Mouse (Mus musculus): ENCODE measurements around the gene Tas2r123. TPM values are rescaled to one million over a fixed set of nuclear protein-coding genes. Genes with fewer than 3 reads are reported as not detected.

The Tas2r123 gene
- not detected in 2 replicates for total RNA-seq (2014; rRNA removed; ENCODE audit: low replicate concordance)
- not detected in 2 replicates for polyA plus RNA-seq (2015; fragmentation: Nextera tagmentation; extraction: Ambion mirVana)

- 59% methylated on average over 1 of the region's 1 CpGs for WGBS
- no peak for ATAC-seq (ENCODE audit: insufficient read depth, low read depth)
- TF ChIP-seq CTCF (IDR thresholded peaks at IDR 0.05; ENCODE audit: low read depth), result no peak
- no peak for TF ChIP-seq EP300 (IDR thresholded peaks at IDR 0.05; ENCODE audit: low read depth)
Observed at GRCm38 (mm10) chr6:132846842-132847241, at the start of gene Tas2r123. Tas2r123 (plus strand) TSS chr6:132847142.

GRCm38 (mm10) chr6:132802518-132802917 lies 44.4 kb upstream of the Tas2r123 start, which contains the start of gene Tas2r117:
Tas2r117 (plus strand) TSS chr6:132802818.
- no peaks in the 10 kb centered on the region for H3K36me3 ChIP-seq (replicated peaks; ENCODE audit: control insufficient read depth, insufficient read depth, low read length)
- DNase-seq (ENCODE audit: low spot score), result no peak
- no peaks in the 10 kb centered on the region for H3K9me3 ChIP-seq (replicated peaks; ENCODE audit: control insufficient read depth, low read length)
- no peak for TF ChIP-seq EP300 (IDR thresholded peaks at IDR 0.05; ENCODE audit: low read depth)
- no peak for TF ChIP-seq CTCF (IDR thresholded peaks at IDR 0.05; ENCODE audit: low read depth)
- no peak within 1 kb of the TSS for H3K9ac ChIP-seq (replicated peaks; ENCODE audit: low read depth, low read length)
- no peak within 1 kb of the TSS for H3K4me2 ChIP-seq (ENCODE audit: low read depth, low read length)
- 58% methylated on average over 1 of the region's 1 CpGs for WGBS
- ATAC-seq (ENCODE audit: insufficient read depth, low read depth), result no peak
- no peak within 1 kb of the TSS for H3K4me3 ChIP-seq (ENCODE audit: low read depth, low read length)
- H3K27ac ChIP-seq (ENCODE audit: low read depth), result no peak within 1 kb of the TSS
- no peaks in the 10 kb centered on the region for H3K4me1 ChIP-seq (ENCODE audit: control insufficient read depth, insufficient read depth)
- H3K27me3 ChIP-seq (ENCODE audit: control insufficient read depth, insufficient read depth, low read length), result no peaks in the 10 kb centered on the region

More at GRCm38 (mm10) chr6:132846842-132847241, at the start of gene Tas2r123:
- Histone ChIP-seq H3K27me3 (ENCODE audit: control insufficient read depth, insufficient read depth, low read length) (no peaks in the 10 kb centered on the region), H3K36me3 (replicated peaks; ENCODE audit: control insufficient read depth, insufficient read depth, low read length) (no peaks in the 10 kb centered on the region), H3K4me1 (ENCODE audit: control insufficient read depth, insufficient read depth) (no peaks in the 10 kb centered on the region), H3K9me3 (replicated peaks; ENCODE audit: control insufficient read depth, low read length) (no peaks in the 10 kb centered on the region), H3K9ac (replicated peaks; ENCODE audit: low read depth, low read length) (no peak within 1 kb of the TSS), H3K4me3 (ENCODE audit: low read depth, low read length) (no peak within 1 kb of the TSS), H3K4me2 (ENCODE audit: low read depth, low read length) (no peak within 1 kb of the TSS), H3K27ac (ENCODE audit: low read depth) (no peak within 1 kb of the TSS)
- no peak for DNase-seq (ENCODE audit: low spot score)

GRCm38 (mm10) chr6:132855138-132855537 lies 8.2 kb downstream of the Tas2r123 start, which contains the start of gene Tas2r116:
Tas2r116 (plus strand) TSS chr6:132855438.
- no peak for ATAC-seq (ENCODE audit: insufficient read depth, low read depth)
- 59% methylated on average over 1 of the region's 1 CpGs for WGBS
- Histone ChIP-seq H3K9ac (replicated peaks; ENCODE audit: low read depth, low read length) (no peak within 1 kb of the TSS), H3K4me1 (ENCODE audit: control insufficient read depth, insufficient read depth) (no peaks in the 10 kb centered on the region), H3K27ac (ENCODE audit: low read depth) (no peak within 1 kb of the TSS), H3K4me3 (ENCODE audit: low read depth, low read length) (no peak within 1 kb of the TSS), H3K36me3 (replicated peaks; ENCODE audit: control insufficient read depth, insufficient read depth, low read length) (no peaks in the 10 kb centered on the region), H3K9me3 (replicated peaks; ENCODE audit: control insufficient read depth, low read length) (no peaks in the 10 kb centered on the region), H3K27me3 (ENCODE audit: control insufficient read depth, insufficient read depth, low read length) (no peaks in the 10 kb centered on the region), H3K4me2 (ENCODE audit: low read depth, low read length) (no peak within 1 kb of the TSS)
- DNase-seq (ENCODE audit: low spot score), result no peak
- TF ChIP-seq EP300 (IDR thresholded peaks at IDR 0.05; ENCODE audit: low read depth), result no peak
- TF ChIP-seq CTCF (IDR thresholded peaks at IDR 0.05; ENCODE audit: low read depth), result no peak

- no peak within 1 kb of the TSS for H3K4me3 ChIP-seq (ENCODE audit: low read depth, low read length)
- no peak for ATAC-seq (ENCODE audit: insufficient read depth, low read depth)
Observed at GRCm38 (mm10) chr6:132867708-132868107, 20.8 kb downstream of the Tas2r123 start, which contains the start of gene Tas2r110. Tas2r110 (plus strand) TSS chr6:132868008.

GRCm38 (mm10) chr6:132892711-132893110 lies 45.8 kb downstream of the Tas2r123 start, which contains the start of gene Tas2r113:
Tas2r113 (plus strand) TSS chr6:132893011.
- no peak for ATAC-seq (ENCODE audit: insufficient read depth, low read depth)
- 58% methylated on average over 1 of the region's 1 CpGs for WGBS

More at GRCm38 (mm10) chr6:132867708-132868107, 20.8 kb downstream of the Tas2r123 start, which contains the start of gene Tas2r110:
- no peak within 1 kb of the TSS for H3K9ac ChIP-seq (replicated peaks; ENCODE audit: low read depth, low read length)
- H3K4me2 ChIP-seq (ENCODE audit: low read depth, low read length), result no peak within 1 kb of the TSS
- H3K36me3 ChIP-seq (replicated peaks; ENCODE audit: control insufficient read depth, insufficient read depth, low read length), result no peaks in the 10 kb centered on the region
- no peaks in the 10 kb centered on the region for H3K4me1 ChIP-seq (ENCODE audit: control insufficient read depth, insufficient read depth)
- TF ChIP-seq CTCF (IDR thresholded peaks at IDR 0.05; ENCODE audit: low read depth) (no peak), EP300 (IDR thresholded peaks at IDR 0.05; ENCODE audit: low read depth) (no peak)
- DNase-seq (ENCODE audit: low spot score), result no peak
- no peaks in the 10 kb centered on the region for H3K9me3 ChIP-seq (replicated peaks; ENCODE audit: control insufficient read depth, low read length)
- H3K27me3 ChIP-seq (ENCODE audit: control insufficient read depth, insufficient read depth, low read length), result no peaks in the 10 kb centered on the region
- no peak within 1 kb of the TSS for H3K27ac ChIP-seq (ENCODE audit: low read depth)

More at GRCm38 (mm10) chr6:132892711-132893110, 45.8 kb downstream of the Tas2r123 start, which contains the start of gene Tas2r113:
- Histone ChIP-seq H3K4me1 (ENCODE audit: control insufficient read depth, insufficient read depth) (no peaks in the 10 kb centered on the region), H3K4me3 (ENCODE audit: low read depth, low read length) (no peak within 1 kb of the TSS), H3K4me2 (ENCODE audit: low read depth, low read length) (no peak within 1 kb of the TSS), H3K27me3 (ENCODE audit: control insufficient read depth, insufficient read depth, low read length) (no peaks in the 10 kb centered on the region), H3K36me3 (replicated peaks; ENCODE audit: control insufficient read depth, insufficient read depth, low read length) (no peaks in the 10 kb centered on the region), H3K9me3 (replicated peaks; ENCODE audit: control insufficient read depth, low read length) (no peaks in the 10 kb centered on the region), H3K27ac (ENCODE audit: low read depth) (no peak within 1 kb of the TSS), H3K9ac (replicated peaks; ENCODE audit: low read depth, low read length) (no peak within 1 kb of the TSS)
- DNase-seq (ENCODE audit: low spot score), result no peak
- TF ChIP-seq CTCF (IDR thresholded peaks at IDR 0.05; ENCODE audit: low read depth) (no peak), EP300 (IDR thresholded peaks at IDR 0.05; ENCODE audit: low read depth) (no peak)

Other genes with a start within 250 kb of the Tas2r123 start
- not detected in 2 replicates for gene A630073D07Rik, start 195.6 kb upstream of the Tas2r123 start, total RNA-seq (2014; rRNA removed; ENCODE audit: low replicate concordance)
- gene A630073D07Rik, start 195.6 kb upstream of the Tas2r123 start, polyA plus RNA-seq (2015; fragmentation: Nextera tagmentation; extraction: Ambion mirVana), result not detected in 2 replicates
- gene Tas2r120, start 190.2 kb upstream of the Tas2r123 start, total RNA-seq (2014; rRNA removed; ENCODE audit: low replicate concordance), result not detected in 2 replicates
- not detected in 2 replicates for gene Tas2r120, start 190.2 kb upstream of the Tas2r123 start, polyA plus RNA-seq (2015; fragmentation: Nextera tagmentation; extraction: Ambion mirVana)
- gene Tas2r121, start 146.1 kb upstream of the Tas2r123 start, total RNA-seq (2014; rRNA removed; ENCODE audit: low replicate concordance), result not detected in 2 replicates
- not detected in 2 replicates for gene Tas2r121, start 146.1 kb upstream of the Tas2r123 start, polyA plus RNA-seq (2015; fragmentation: Nextera tagmentation; extraction: Ambion mirVana)
- gene Tas2r122, start 135.2 kb upstream of the Tas2r123 start, total RNA-seq (2014; rRNA removed; ENCODE audit: low replicate concordance), result not detected in 2 replicates
- gene Tas2r122, start 135.2 kb upstream of the Tas2r123 start, polyA plus RNA-seq (2015; fragmentation: Nextera tagmentation; extraction: Ambion mirVana), result not detected in 2 replicates
- gene Tas2r115, start 109.1 kb upstream of the Tas2r123 start, total RNA-seq (2014; rRNA removed; ENCODE audit: low replicate concordance), result not detected in 2 replicates
- gene Tas2r115, start 109.1 kb upstream of the Tas2r123 start, polyA plus RNA-seq (2015; fragmentation: Nextera tagmentation; extraction: Ambion mirVana), result not detected in 2 replicates
- gene Tas2r124, start 92.4 kb upstream of the Tas2r123 start, total RNA-seq (2014; rRNA removed; ENCODE audit: low replicate concordance), result not detected in 2 replicates
- not detected in 2 replicates for gene Tas2r124, start 92.4 kb upstream of the Tas2r123 start, polyA plus RNA-seq (2015; fragmentation: Nextera tagmentation; extraction: Ambion mirVana)
- not detected in 2 replicates for gene Tas2r102, start 85.0 kb upstream of the Tas2r123 start, total RNA-seq (2014; rRNA removed; ENCODE audit: low replicate concordance)
- not detected in 2 replicates for gene Tas2r102, start 85.0 kb upstream of the Tas2r123 start, polyA plus RNA-seq (2015; fragmentation: Nextera tagmentation; extraction: Ambion mirVana)
- not detected in 2 replicates for gene Tas2r136, start 69.0 kb upstream of the Tas2r123 start, total RNA-seq (2014; rRNA removed; ENCODE audit: low replicate concordance)
- not detected in 2 replicates for gene Tas2r136, start 69.0 kb upstream of the Tas2r123 start, polyA plus RNA-seq (2015; fragmentation: Nextera tagmentation; extraction: Ambion mirVana)
- gene Tas2r117, start 44.3 kb upstream of the Tas2r123 start, total RNA-seq (2014; rRNA removed; ENCODE audit: low replicate concordance), result not detected in 2 replicates
- gene Tas2r117, start 44.3 kb upstream of the Tas2r123 start, polyA plus RNA-seq (2015; fragmentation: Nextera tagmentation; extraction: Ambion mirVana), result not detected in 2 replicates
- not detected in 2 replicates for gene Tas2r116, start 8.3 kb downstream of the Tas2r123 start, total RNA-seq (2014; rRNA removed; ENCODE audit: low replicate concordance)
- not detected in 2 replicates for gene Tas2r116, start 8.3 kb downstream of the Tas2r123 start, polyA plus RNA-seq (2015; fragmentation: Nextera tagmentation; extraction: Ambion mirVana)
- gene Tas2r110, start 20.9 kb downstream of the Tas2r123 start, total RNA-seq (2014; rRNA removed; ENCODE audit: low replicate concordance), result not detected in 2 replicates
- gene Tas2r110, start 20.9 kb downstream of the Tas2r123 start, polyA plus RNA-seq (2015; fragmentation: Nextera tagmentation; extraction: Ambion mirVana), result not detected in 2 replicates
- not detected in 2 replicates for gene Tas2r113, start 45.9 kb downstream of the Tas2r123 start, total RNA-seq (2014; rRNA removed; ENCODE audit: low replicate concordance)
- gene Tas2r113, start 45.9 kb downstream of the Tas2r123 start, polyA plus RNA-seq (2015; fragmentation: Nextera tagmentation; extraction: Ambion mirVana), result not detected in 2 replicates
- not detected in 2 replicates for gene Tas2r125, start 62.5 kb downstream of the Tas2r123 start, total RNA-seq (2014; rRNA removed; ENCODE audit: low replicate concordance)
- gene Tas2r125, start 62.5 kb downstream of the Tas2r123 start, polyA plus RNA-seq (2015; fragmentation: Nextera tagmentation; extraction: Ambion mirVana), result not detected in 2 replicates
- gene Tas2r129, start 104.0 kb downstream of the Tas2r123 start, total RNA-seq (2014; rRNA removed; ENCODE audit: low replicate concordance), result not detected in 2 replicates
- gene Tas2r129, start 104.0 kb downstream of the Tas2r123 start, polyA plus RNA-seq (2015; fragmentation: Nextera tagmentation; extraction: Ambion mirVana), result not detected in 2 replicates
- not detected in 2 replicates for gene Tas2r131, start 110.8 kb downstream of the Tas2r123 start, total RNA-seq (2014; rRNA removed; ENCODE audit: low replicate concordance)
- gene Tas2r131, start 110.8 kb downstream of the Tas2r123 start, polyA plus RNA-seq (2015; fragmentation: Nextera tagmentation; extraction: Ambion mirVana), result not detected in 2 replicates
- gene Tas2r109, start 133.8 kb downstream of the Tas2r123 start, total RNA-seq (2014; rRNA removed; ENCODE audit: low replicate concordance), result not detected in 2 replicates
- gene Tas2r109, start 133.8 kb downstream of the Tas2r123 start, polyA plus RNA-seq (2015; fragmentation: Nextera tagmentation; extraction: Ambion mirVana), result not detected in 2 replicates
- gene Tas2r103, start 190.0 kb downstream of the Tas2r123 start, total RNA-seq (2014; rRNA removed; ENCODE audit: low replicate concordance), result 3.1 TPM in 1 of 2 replicates, not detected in the other
- gene Tas2r103, start 190.0 kb downstream of the Tas2r123 start, polyA plus RNA-seq (2015; fragmentation: Nextera tagmentation; extraction: Ambion mirVana), result not detected in 2 replicates
- gene Tas2r140, start 208.7 kb downstream of the Tas2r123 start, total RNA-seq (2014; rRNA removed; ENCODE audit: low replicate concordance), result not detected in 2 replicates
- not detected in 2 replicates for gene Tas2r140, start 208.7 kb downstream of the Tas2r123 start, polyA plus RNA-seq (2015; fragmentation: Nextera tagmentation; extraction: Ambion mirVana)

Data from heart, postnatal 0 days (tissue).